Mouse (Mus musculus): ENCODE data around the gene Mvb12b. TPM values are rescaled to one million over a fixed set of nuclear protein-coding genes. Genes with fewer than 3 reads are reported as not detected.
"Not testable (repeated sequence)": the region's sequence is repeated elsewhere in the genome, so short reads cannot be mapped to it uniquely, and the experiment has no call there.

The Mvb12b gene
- polyA plus RNA-seq, 1 experiment = 15.9 TPM

DNA sequence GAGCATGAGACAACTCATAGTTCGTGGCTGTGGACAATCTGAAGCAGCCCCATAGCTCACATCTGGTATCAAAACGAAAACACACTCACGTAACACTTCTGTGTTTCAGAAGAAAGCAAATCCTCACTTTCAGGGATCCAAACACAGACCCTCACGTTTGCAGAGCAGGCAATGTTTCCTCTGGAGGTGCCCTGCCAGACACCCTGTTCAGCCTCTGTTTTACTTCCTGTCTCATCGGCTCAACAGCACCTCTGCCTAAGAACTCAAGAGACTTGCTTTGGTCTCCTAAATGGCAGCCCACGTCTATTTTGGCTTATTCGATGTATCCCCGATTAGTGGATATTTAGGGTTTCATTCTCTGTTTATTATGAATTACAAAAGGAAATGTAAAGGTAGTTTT, 27.3 kb upstream of the Mvb12b start:
- no peak overlapping the region for H3K4me3 ChIP-seq (ENCODE audit: insufficient read depth, poor library complexity, severe bottlenecking)
- no peaks in the 10 kb centered on the region for H3K79me3 ChIP-seq (ENCODE audit: low read depth)

DNA sequence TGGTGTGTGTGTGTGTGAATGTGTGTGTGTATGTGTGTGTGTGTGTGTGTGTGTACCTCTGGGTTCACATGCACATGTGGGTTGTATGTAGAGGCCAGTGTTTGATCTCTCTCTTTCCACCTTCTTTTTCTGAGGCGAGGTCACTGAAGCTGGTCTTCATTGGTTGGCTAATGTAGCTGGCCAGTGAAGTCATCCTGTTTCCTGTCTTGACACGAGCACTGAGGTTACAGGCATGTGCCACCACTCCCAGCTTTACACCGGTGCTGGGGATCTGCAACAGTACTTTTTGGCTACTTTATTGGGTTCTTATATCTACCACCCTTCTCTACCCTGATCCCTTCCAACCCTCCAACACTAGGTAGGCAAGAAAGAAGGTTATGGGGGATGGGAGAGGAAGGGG, 26.6 kb upstream of the Mvb12b start:
- Histone ChIP-seq H3K4me3 (ENCODE audit: insufficient read depth, poor library complexity, severe bottlenecking) (no peak overlapping the region), H3K27me3 (ENCODE audit: control insufficient read depth, insufficient read depth, insufficient read length) (no peaks in the 10 kb centered on the region), H3K79me3 (ENCODE audit: low read depth) (no peaks in the 10 kb centered on the region), H3K36me3 (ENCODE audit: control insufficient read depth, insufficient read depth) (no peaks in the 10 kb centered on the region), H3K79me2 (ENCODE audit: control insufficient read depth, insufficient read depth) (no peaks in the 10 kb centered on the region), H3ac (ENCODE audit: control insufficient read depth, insufficient read length, low read depth) (no peak overlapping the region)
- TF ChIP-seq CTCF (IDR thresholded peaks at IDR 0.05; ENCODE audit: control insufficient read depth, insufficient read depth, insufficient read length) (no peak), FOSL1 (IDR thresholded peaks at IDR 0.05; ENCODE audit: insufficient read depth, low read length, poor library complexity, severe bottlenecking) (no peak), MYOG (IDR thresholded peaks at IDR 0.05; ENCODE audit: control insufficient read depth, extremely low read depth, insufficient read length) (no peak), MAX (IDR thresholded peaks at IDR 0.05) (no peak), MYOD1 (IDR thresholded peaks at IDR 0.05; ENCODE audit: control insufficient read depth, insufficient read length, low read depth) (no peak), CEBPB (IDR thresholded peaks at IDR 0.05; ENCODE audit: low read depth) (no peak), USF1 (IDR thresholded peaks at IDR 0.05; ENCODE audit: low read depth) (no peak)

More for the DNA sequence above, 27.3 kb upstream of the Mvb12b start:
- Histone ChIP-seq H3K27me3 (ENCODE audit: control insufficient read depth, insufficient read depth, insufficient read length) (no peaks in the 10 kb centered on the region), H3K36me3 (ENCODE audit: control insufficient read depth, insufficient read depth) (no peaks in the 10 kb centered on the region), H3K79me2 (ENCODE audit: control insufficient read depth, insufficient read depth) (no peaks in the 10 kb centered on the region), H3ac (ENCODE audit: control insufficient read depth, insufficient read length, low read depth) (no peak overlapping the region)
- no peak for TF ChIP-seq MYOG (IDR thresholded peaks at IDR 0.05; ENCODE audit: control insufficient read depth, extremely low read depth, insufficient read length)
- no peak for TF ChIP-seq MAX (IDR thresholded peaks at IDR 0.05)
- TF ChIP-seq MYOD1 (IDR thresholded peaks at IDR 0.05; ENCODE audit: control insufficient read depth, insufficient read length, low read depth) = no peak
- TF ChIP-seq USF1 (IDR thresholded peaks at IDR 0.05; ENCODE audit: low read depth) = no peak
- no peak for TF ChIP-seq CEBPB (IDR thresholded peaks at IDR 0.05; ENCODE audit: low read depth)
- no peak for TF ChIP-seq FOSL1 (IDR thresholded peaks at IDR 0.05; ENCODE audit: insufficient read depth, low read length, poor library complexity, severe bottlenecking)
- no peak for TF ChIP-seq CTCF (IDR thresholded peaks at IDR 0.05; ENCODE audit: control insufficient read depth, insufficient read depth, insufficient read length)

DNA sequence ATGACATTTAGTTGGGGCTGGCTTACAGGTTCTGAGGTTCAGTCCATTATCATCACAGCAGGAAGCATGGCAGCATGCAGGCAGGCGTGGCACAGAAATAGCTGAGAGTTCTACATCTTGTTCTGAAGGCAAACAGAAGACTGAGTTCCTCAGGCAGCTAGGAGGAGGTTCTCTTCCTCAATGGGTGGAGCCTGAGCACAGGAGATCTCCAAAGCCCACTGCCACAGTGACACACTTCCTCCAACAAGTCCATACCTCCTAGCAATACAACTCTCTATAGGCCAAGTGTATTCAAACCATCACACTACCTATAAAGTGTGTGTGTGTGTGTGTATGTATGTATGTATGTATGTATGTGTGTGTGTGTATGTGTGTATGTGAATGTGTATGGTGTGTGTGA, 25.9 kb upstream of the Mvb12b start:
- H3K27me3 ChIP-seq (ENCODE audit: control insufficient read depth, insufficient read depth, insufficient read length); H3K36me3 ChIP-seq (ENCODE audit: control insufficient read depth, insufficient read depth); H3K4me3 ChIP-seq (ENCODE audit: insufficient read depth, poor library complexity, severe bottlenecking); H3K79me2 ChIP-seq (ENCODE audit: control insufficient read depth, insufficient read depth); H3K79me3 ChIP-seq (ENCODE audit: low read depth); H3ac ChIP-seq (ENCODE audit: control insufficient read depth, insufficient read length, low read depth): not testable (repeated sequence)

DNA sequence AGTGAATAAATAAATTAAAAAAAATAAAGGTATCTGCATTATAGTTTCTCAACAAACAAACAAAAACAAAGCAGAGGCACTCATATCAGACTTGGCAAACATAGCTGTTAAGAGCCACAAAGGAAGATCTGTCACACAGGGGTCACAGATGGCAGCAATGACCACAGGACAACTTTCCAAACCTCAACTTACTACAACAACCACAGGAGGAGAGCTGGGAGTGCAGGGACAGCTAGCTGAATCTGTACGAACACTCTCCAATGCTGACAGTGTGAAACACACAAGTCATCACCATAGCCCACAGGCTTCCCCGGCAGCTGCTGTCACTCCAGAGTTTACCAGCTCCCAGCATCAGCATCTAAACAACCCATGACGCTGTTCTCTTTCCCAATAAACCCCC, 25.0 kb upstream of the Mvb12b start:
- H3K4me3 ChIP-seq (ENCODE audit: insufficient read depth, poor library complexity, severe bottlenecking) = no peak overlapping the region
- H3K27me3 ChIP-seq (ENCODE audit: control insufficient read depth, insufficient read depth, insufficient read length) = no peaks in the 10 kb centered on the region
- no peaks in the 10 kb centered on the region for H3K79me3 ChIP-seq (ENCODE audit: low read depth)
- H3K79me2 ChIP-seq (ENCODE audit: control insufficient read depth, insufficient read depth) = no peaks in the 10 kb centered on the region
- H3ac ChIP-seq (ENCODE audit: control insufficient read depth, insufficient read length, low read depth) = no peak overlapping the region
- H3K36me3 ChIP-seq (ENCODE audit: control insufficient read depth, insufficient read depth) = no peaks in the 10 kb centered on the region
- no peak for TF ChIP-seq FOSL1 (IDR thresholded peaks at IDR 0.05; ENCODE audit: insufficient read depth, low read length, poor library complexity, severe bottlenecking)
- TF ChIP-seq CTCF (IDR thresholded peaks at IDR 0.05; ENCODE audit: control insufficient read depth, insufficient read depth, insufficient read length) = no peak
- no peak for TF ChIP-seq USF1 (IDR thresholded peaks at IDR 0.05; ENCODE audit: low read depth)
- no peak for TF ChIP-seq MAX (IDR thresholded peaks at IDR 0.05)
- no peak for TF ChIP-seq MYOG (IDR thresholded peaks at IDR 0.05; ENCODE audit: control insufficient read depth, extremely low read depth, insufficient read length)

DNA sequence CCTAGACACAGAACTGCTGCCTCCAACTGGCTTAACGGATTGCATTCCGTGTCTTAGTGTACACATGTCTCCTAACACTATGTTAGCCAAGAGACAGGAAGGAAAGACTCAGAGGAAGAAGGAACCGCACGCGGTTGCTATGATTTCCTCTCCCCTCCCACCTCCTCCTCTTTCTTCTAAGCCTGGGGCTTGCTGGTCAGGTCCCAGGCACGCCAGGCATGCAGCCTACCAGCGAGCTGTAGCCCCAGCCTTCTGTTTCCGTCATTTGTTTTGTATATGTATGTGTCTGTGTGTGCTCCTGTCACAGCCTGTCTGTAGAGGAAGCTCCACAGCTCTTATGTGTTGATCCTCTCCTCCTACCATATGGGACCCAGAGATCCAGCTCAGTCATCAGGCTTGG, 20.6 kb upstream of the Mvb12b start:
- Histone ChIP-seq H3K79me3 (ENCODE audit: low read depth) (no peaks in the 10 kb centered on the region), H3K27me3 (ENCODE audit: control insufficient read depth, insufficient read depth, insufficient read length) (no peaks in the 10 kb centered on the region), H3K4me3 (ENCODE audit: insufficient read depth, poor library complexity, severe bottlenecking) (no peak overlapping the region), H3K36me3 (ENCODE audit: control insufficient read depth, insufficient read depth) (no peaks in the 10 kb centered on the region), H3ac (ENCODE audit: control insufficient read depth, insufficient read length, low read depth) (no peak overlapping the region), H3K79me2 (ENCODE audit: control insufficient read depth, insufficient read depth) (no peaks in the 10 kb centered on the region)
- TF ChIP-seq CEBPB (IDR thresholded peaks at IDR 0.05; ENCODE audit: low read depth) (no peak), MYOG (IDR thresholded peaks at IDR 0.05; ENCODE audit: control insufficient read depth, extremely low read depth, insufficient read length) (no peak), USF1 (IDR thresholded peaks at IDR 0.05; ENCODE audit: low read depth) (no peak), CTCF (IDR thresholded peaks at IDR 0.05; ENCODE audit: control insufficient read depth, insufficient read depth, insufficient read length) (no peak), FOSL1 (IDR thresholded peaks at IDR 0.05; ENCODE audit: insufficient read depth, low read length, poor library complexity, severe bottlenecking) (no peak), MAX (IDR thresholded peaks at IDR 0.05) (no peak)

DNA sequence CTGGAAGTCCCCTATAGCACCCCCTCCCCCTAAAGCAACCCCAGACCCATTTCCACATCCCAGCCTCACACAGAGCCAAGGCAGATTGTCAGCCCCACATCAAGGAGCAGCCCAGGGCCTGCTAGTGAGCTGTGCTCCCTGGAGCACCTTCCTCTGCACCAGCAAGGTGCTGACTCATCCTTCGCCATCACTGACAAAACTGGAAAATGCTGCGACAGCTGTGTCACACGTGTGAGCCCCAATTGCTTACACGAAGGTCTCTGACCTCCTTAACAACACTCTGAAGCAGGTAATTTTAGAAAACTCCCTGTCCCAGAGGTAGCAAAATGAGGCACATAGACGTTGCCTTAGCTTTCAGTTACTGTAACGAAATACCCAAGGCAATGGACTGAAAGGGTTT, 19.4 kb upstream of the Mvb12b start:
- no peaks in the 10 kb centered on the region for H3K36me3 ChIP-seq (ENCODE audit: control insufficient read depth, insufficient read depth)
- no peaks in the 10 kb centered on the region for H3K79me2 ChIP-seq (ENCODE audit: control insufficient read depth, insufficient read depth)
- no peak overlapping the region for H3K4me3 ChIP-seq (ENCODE audit: insufficient read depth, poor library complexity, severe bottlenecking)
- no peaks in the 10 kb centered on the region for H3K27me3 ChIP-seq (ENCODE audit: control insufficient read depth, insufficient read depth, insufficient read length)
- no peak overlapping the region for H3ac ChIP-seq (ENCODE audit: control insufficient read depth, insufficient read length, low read depth)
- H3K79me3 ChIP-seq (ENCODE audit: low read depth) = no peaks in the 10 kb centered on the region
- no peak for TF ChIP-seq CEBPB (IDR thresholded peaks at IDR 0.05; ENCODE audit: low read depth)
- no peak for TF ChIP-seq FOSL1 (IDR thresholded peaks at IDR 0.05; ENCODE audit: insufficient read depth, low read length, poor library complexity, severe bottlenecking)
- no peak for TF ChIP-seq MAX (IDR thresholded peaks at IDR 0.05)
- no peak for TF ChIP-seq USF1 (IDR thresholded peaks at IDR 0.05; ENCODE audit: low read depth)
- TF ChIP-seq MYOD1 (IDR thresholded peaks at IDR 0.05; ENCODE audit: control insufficient read depth, insufficient read length, low read depth) = peak; percentile 72
- TF ChIP-seq CTCF (IDR thresholded peaks at IDR 0.05; ENCODE audit: control insufficient read depth, insufficient read depth, insufficient read length) = no peak
- TF ChIP-seq MYOG (IDR thresholded peaks at IDR 0.05; ENCODE audit: control insufficient read depth, extremely low read depth, insufficient read length) = no peak
